8 mouse cellular contexts compared by ENCODE assay signal in genomic region chr2:33215700-33216509, GRCm38 (mm10). TPM values are rescaled to one million over a fixed set of nuclear protein-coding genes. Genes with fewer than 3 reads are reported as not detected.
DNase-seq lines count a peak whose midpoint lies in the region; ATAC-seq and TF ChIP-seq lines count a peak whose summit lies in the region.

Gene Angptl2, plus strand, starts transcription at chr2:33216069.

- H3K27me3 ChIP-seq in hindbrain, embryonic 15.5 days, result no peaks in the 10 kb centered on the region

- peak within 1 kb of the TSS; percentile 42 for H3K4me2 ChIP-seq in hindbrain, embryonic 15.5 days

- H3K36me3 ChIP-seq in hindbrain, embryonic 15.5 days, result no peaks in the 10 kb centered on the region

- H3K9ac ChIP-seq in hindbrain, embryonic 15.5 days, result peak within 1 kb of the TSS; percentile 38

- peak within 1 kb of the TSS; percentile 82 for H3K4me3 ChIP-seq in gastrocnemius, adult 2 months
- H3K4me3 ChIP-seq in hindbrain, embryonic 15.5 days, result peak within 1 kb of the TSS; percentile 25

- 5% methylated on average over 22 of the region's 22 CpGs for WGBS in hindbrain, embryonic 15.5 days

- H3K4me1 ChIP-seq in hindbrain, embryonic 15.5 days (replicated peaks), result peaks cover 50% of the 10 kb centered on the region

- DNase-seq in ZHBTc4 (ENCODE audit: low read depth, low spot score), result peak; percentile 89
- peak; percentile 64 to 77 for DNase-seq in cerebellum, postnatal 36 days
- DNase-seq in gastrocnemius, adult 2 months, result peak; percentile 98
- peak; percentile 73 to 81 for DNase-seq in layer of hippocampus, postnatal 36 days
- peak; percentile 86 for DNase-seq in lung, postnatal 14 days
- DNase-seq in retina, postnatal 1 day, result peak; percentile 96
- peak; percentile 74 for DNase-seq in urinary bladder, postnatal 10 days (ENCODE audit: low spot score)

- peak; percentile 93 for ATAC-seq in hindbrain, embryonic 15.5 days (ENCODE audit: low FRiP score, low read depth)

- peak within 1 kb of the TSS; percentile 95 for H3K27ac ChIP-seq in gastrocnemius, adult 2 months
- peak within 1 kb of the TSS; percentile 57 for H3K27ac ChIP-seq in hindbrain, embryonic 15.5 days (replicated peaks)

- intact Hi-C loops in gastrocnemius, adult 2 months (cut with DNase I), result loop anchor here (1.0 to 5.0 kb wide), 3 partner anchors 27 to 39 kb away; no protein-coding TSS in a partner anchor

- no peaks in the 10 kb centered on the region for H3K9me3 ChIP-seq in hindbrain, embryonic 15.5 days

- no peak for TF ChIP-seq CTCF in gastrocnemius, adult 2 months (IDR thresholded peaks at IDR 0.05)

RNA-seq across cellular contexts. Expression of gene Angptl2, which starts in this region (rescaled TPM):
- 10 to 100 TPM; 20.6 to 47.1 TPM for total RNA-seq in gastrocnemius, adult 2 months (2021)
- 18.4 and 18.5 TPM in 2 replicates for polyA plus RNA-seq in hindbrain, embryonic 15.5 days (2015; fragmentation: Nextera tagmentation; extraction: Ambion mirVana)
- total RNA-seq in layer of hippocampus, postnatal 36 days (2021), result 1 to 10 TPM; 1.1 to 1.7 TPM

Comparison
In these comparisons a context has a peak if more than half of its experiments do, and no peak if none do; other contexts are left out.
1. Peak in every context shown above with its lines: DNase-seq, ATAC-seq, H3K4me3 ChIP-seq and H3K27ac ChIP-seq.
2. RNA of gene Angptl2 (total RNA-seq): 20.6 to 47.1 TPM in gastrocnemius, adult 2 months; 1.1 to 1.7 TPM in layer of hippocampus, postnatal 36 days; every median in the first group is over 4 times any median in the second.